ENCODE assay signal across 8 mouse cellular contexts in genomic region chr19:25237492-25238040, GRCm38 (mm10). TPM values are rescaled to one million over a fixed set of nuclear protein-coding genes. Genes with fewer than 3 reads are reported as not detected.
DNase-seq lines count a peak whose midpoint lies in the region; ATAC-seq and TF ChIP-seq lines count a peak whose summit lies in the region.

No protein-coding gene starts in this region.

- H3K9ac ChIP-seq in intestine, embryonic 14.5 days (ENCODE audit: low read length) = peak overlapping the region; percentile 46
- H3K9ac ChIP-seq in midbrain, embryonic 12.5 days (replicated peaks) = peak overlapping the region; percentile 67

- peaks cover 6% of the 10 kb centered on the region; the same call in 1 of the 2 replicates for H3K4me1 ChIP-seq in intestine, embryonic 14.5 days (replicated peaks; ENCODE audit: control insufficient read depth, insufficient read depth, low read length)
- H3K4me1 ChIP-seq in midbrain, embryonic 12.5 days = peaks cover 11% of the 10 kb centered on the region; the same call in 1 of the 2 replicates
- H3K4me1 ChIP-seq in small intestine, adult 2 months (ENCODE audit: control insufficient read depth, insufficient read depth, insufficient read length, low read length) = no peaks in the 10 kb centered on the region

- 0 out of 2 replicates have a peak, but pooled peaks have one; percentile 9 for TF ChIP-seq POLR2A in small intestine, adult 2 months (IDR thresholded peaks at IDR 0.05; ENCODE audit: low read depth, low read length)

- H3K4me2 ChIP-seq in intestine, embryonic 14.5 days (ENCODE audit: low read length) = peak overlapping the region; percentile 99
- H3K4me2 ChIP-seq in midbrain, embryonic 12.5 days (replicated peaks) = peak overlapping the region; percentile 99

- H3K27me3 ChIP-seq in intestine, embryonic 14.5 days (replicated peaks; ENCODE audit: control insufficient read depth, insufficient read depth, low read length) = peaks cover 16% of the 10 kb centered on the region; the same call in 1 of the 2 replicates
- H3K27me3 ChIP-seq in midbrain, embryonic 12.5 days = peaks cover 21% of the 10 kb centered on the region
- no peaks in the 10 kb centered on the region for H3K27me3 ChIP-seq in small intestine, adult 2 months (ENCODE audit: control insufficient read depth, insufficient read depth, low read length)

- WGBS in intestine, embryonic 14.5 days = under 1% methylated on average over 32 of the region's 35 CpGs
- WGBS in midbrain, embryonic 12.5 days = under 1% methylated on average over 35 of the region's 35 CpGs
- under 1% methylated on average over 35 of the region's 35 CpGs for WGBS in small intestine, adult 2 months

- peak overlapping the region; percentile 57; the same call in 1 of the 2 replicates for H3K27ac ChIP-seq in intestine, embryonic 14.5 days (ENCODE audit: low read depth)
- no peak overlapping the region for H3K27ac ChIP-seq in midbrain, embryonic 12.5 days (replicated peaks)
- H3K27ac ChIP-seq in small intestine, adult 2 months (ENCODE audit: insufficient read depth, low read depth, low read length) = peak overlapping the region; percentile 71

- no peak for TF ChIP-seq CTCF in small intestine, adult 2 months (IDR thresholded peaks at IDR 0.05; ENCODE audit: extremely low read depth, insufficient read length, insufficient replicate concordance, low read depth, low read length)

- peak; percentile 25; the same call in 1 of the 2 replicates for ATAC-seq in intestine, embryonic 14.5 days (replicated peaks; ENCODE audit: low FRiP score, low TSS enrichment, low read depth)
- ATAC-seq in midbrain, embryonic 12.5 days (ENCODE audit: low FRiP score, low read depth) = peak; percentile 5; the same call in 1 of the 2 replicates

- H3K36me3 ChIP-seq in intestine, embryonic 14.5 days (ENCODE audit: control insufficient read depth, insufficient read depth, low read length) = no peaks in the 10 kb centered on the region
- H3K36me3 ChIP-seq in midbrain, embryonic 12.5 days = no peaks in the 10 kb centered on the region
- no peaks in the 10 kb centered on the region for H3K36me3 ChIP-seq in small intestine, adult 2 months (ENCODE audit: control insufficient read depth, insufficient read depth, low read length)

- intact Hi-C loops in left cerebral cortex, postnatal 36 days (cut with DNase I) = loop anchor here (10.0 kb wide), 1 partner anchor 377 kb away; the partner anchor contains the start of gene Dmrt3

- peak overlapping the region; percentile 65 for H3K4me3 ChIP-seq in intestine, embryonic 14.5 days (ENCODE audit: low read depth, low read length)
- peak overlapping the region; percentile 72 for H3K4me3 ChIP-seq in midbrain, embryonic 12.5 days
- peak overlapping the region; percentile 82 for H3K4me3 ChIP-seq in small intestine, adult 2 months (ENCODE audit: low read depth, low read length)

- H3K9me3 ChIP-seq in intestine, embryonic 14.5 days (ENCODE audit: control insufficient read depth, low read length) = no peaks in the 10 kb centered on the region
- no peaks in the 10 kb centered on the region for H3K9me3 ChIP-seq in midbrain, embryonic 12.5 days

- DNase-seq in R1 (ENCODE audit: low read depth, low spot score) = peak; percentile 60
- peak; percentile 30 to 38 for DNase-seq in cerebellum, postnatal 14 days
- peak; percentile 62 for DNase-seq in gastrocnemius, postnatal 10 days
- no peak for DNase-seq in intestine, embryonic 14.5 days (ENCODE audit: low spot score)
- DNase-seq in left cerebral cortex, postnatal 36 days (ENCODE audit: low spot score in 2 of 2) = peak; percentile 21 to 23
- DNase-seq in T-cell, adult 2 months (ENCODE audit: low spot score) = no peak

RNA-seq across cellular contexts. Expression of gene Kank1, which starts 0.8 kb away (rescaled TPM):
- total RNA-seq in gastrocnemius, postnatal 10 days (2021) = 10 to 100 TPM; 18.0 to 25.9 TPM
- 16.4 and 17.7 TPM in 2 replicates for polyA plus RNA-seq in intestine, embryonic 14.5 days (2014; fragmentation: Nextera tagmentation; extraction: Ambion mirVana)
- 10 to 100 TPM; 17.5 to 17.9 TPM for total RNA-seq in left cerebral cortex, postnatal 36 days (2021)
- polyA plus RNA-seq in midbrain, embryonic 12.5 days (2016; fragmentation: Nextera tagmentation; extraction: Ambion mirVana) = 10.8 and 14.4 TPM in 2 replicates
- 6.0 and 6.3 TPM in 2 replicates for polyA plus RNA-seq in small intestine, adult 2 months (2012; rRNA removed)

Comparison
In these comparisons a context has a peak if more than half of its experiments do, and no peak if none do; other contexts are left out.
1. DNase-seq: peak in R1 (single experiment), cerebellum, postnatal 14 days (2 of 2), gastrocnemius, postnatal 10 days (single experiment) and left cerebral cortex, postnatal 36 days (2 of 2); none in intestine, embryonic 14.5 days (single experiment) and T-cell, adult 2 months (single experiment).
2. Peak in every context shown above with its lines, with median percentiles within 50 percentile points of each other: H3K4me3 ChIP-seq.